In genomic region chr5:117509511-117510375, GRCm38 (mm10) we compare ENCODE assay signal across 9 mouse cellular contexts.
A peak's percentile ranks its signal among the peaks of the same experiment; 100 is the strongest.
DNase-seq lines count a peak whose midpoint lies in the region; ATAC-seq and TF ChIP-seq lines count a peak whose summit lies in the region.
"Had no signal": no experiment of that assay in that cellular context is flagged by ENCODE, and none has a peak within 500 bp of the region (broad histone marks: within the 10 kb centered on the region; RNA-seq: fewer than 3 reads in every experiment).

No protein-coding gene starts in this region.

- no peak overlapping the region; the same call in 1 of the 2 replicates for H3K9ac ChIP-seq in limb, embryonic 12.5 days (replicated peaks)
- H3K9ac ChIP-seq in neural tube, embryonic 15.5 days (replicated peaks) = no peak overlapping the region
- H3K9ac ChIP-seq: liver, embryonic 13.5 days had no signal

- ATAC-seq in limb, embryonic 12.5 days (ENCODE audit: insufficient number of reproducible peaks, insufficient read depth, low FRiP score, low TSS enrichment, low read depth) = no peak
- no peak for ATAC-seq in neural tube, embryonic 15.5 days (ENCODE audit: low FRiP score)

- TF ChIP-seq CTCF in gastrocnemius, adult 2 months (IDR thresholded peaks at IDR 0.05) = peak; percentile 75

- peak overlapping the region; percentile 46 for H3K4me2 ChIP-seq in limb, embryonic 12.5 days
- peak overlapping the region; percentile 3; the same call in 1 of the 2 replicates for H3K4me2 ChIP-seq in neural tube, embryonic 15.5 days
- H3K4me2 ChIP-seq: liver, embryonic 13.5 days had no signal

- no peak overlapping the region for H3K27ac ChIP-seq in gastrocnemius, adult 2 months
- no peak overlapping the region for H3K27ac ChIP-seq in limb, embryonic 12.5 days
- no peak overlapping the region for H3K27ac ChIP-seq in neural tube, embryonic 15.5 days (replicated peaks)
- H3K27ac ChIP-seq: liver, embryonic 13.5 days had no signal

- intact Hi-C loops in gastrocnemius, adult 2 months (cut with DNase I) = no loop called here
- intact Hi-C loops in heart, postnatal 10 days (cut with DNase I) = no loop called here

- H3K27me3 ChIP-seq in limb, embryonic 12.5 days = peaks cover 4% of the 10 kb centered on the region; the same call in 1 of the 2 replicates
- H3K27me3 ChIP-seq in neural tube, embryonic 15.5 days (replicated peaks) = no peaks in the 10 kb centered on the region
- H3K27me3 ChIP-seq: liver, embryonic 13.5 days had no signal

- 37% methylated on average over 22 of the region's 22 CpGs for WGBS in limb, embryonic 12.5 days
- WGBS in neural tube, embryonic 15.5 days = 46% methylated on average over 21 of the region's 22 CpGs

- no peaks in the 10 kb centered on the region for H3K9me3 ChIP-seq in limb, embryonic 12.5 days
- H3K9me3 ChIP-seq in neural tube, embryonic 15.5 days (replicated peaks) = no peaks in the 10 kb centered on the region
- H3K9me3 ChIP-seq: liver, embryonic 13.5 days had no signal

- DNase-seq in gastrocnemius, adult 2 months = peak; percentile 47
- no peak for DNase-seq in gastrocnemius, adult 18-20 months (ENCODE audit: low spot score)
- peak; percentile 82 for DNase-seq in CD4-positive, CD25-positive, alpha-beta regulatory T cell, adult 2 months (ENCODE audit: low read depth, low spot score)
- peak; percentile 46 to 49 for DNase-seq in cerebellum, postnatal 36 days
- peak; percentile 25 to 64 for DNase-seq in heart, postnatal 10 days
- DNase-seq in frontal cortex, postnatal 25 days (ENCODE audit: low spot score in 2 of 2) = no peak
- DNase-seq: liver, embryonic 13.5 days had no signal

- no peak overlapping the region for H3K4me3 ChIP-seq in gastrocnemius, adult 2 months
- 0 out of 2 replicates have a peak overlapping the region, but pooled peaks have one; percentile 11 for H3K4me3 ChIP-seq in limb, embryonic 12.5 days (replicated peaks)
- no peak overlapping the region for H3K4me3 ChIP-seq in neural tube, embryonic 15.5 days (replicated peaks)
- H3K4me3 ChIP-seq: liver, embryonic 13.5 days had no signal

- peaks cover 8% of the 10 kb centered on the region for H3K4me1 ChIP-seq in limb, embryonic 12.5 days (replicated peaks)
- 0 out of 2 replicates have a peak, but pooled peaks cover 5% of the 10 kb centered on the region for H3K4me1 ChIP-seq in neural tube, embryonic 15.5 days
- H3K4me1 ChIP-seq: liver, embryonic 13.5 days had no signal

- no peaks in the 10 kb centered on the region for H3K36me3 ChIP-seq in limb, embryonic 12.5 days
- H3K36me3 ChIP-seq in neural tube, embryonic 15.5 days = no peaks in the 10 kb centered on the region
- H3K36me3 ChIP-seq: liver, embryonic 13.5 days had no signal

Comparison
In these comparisons a context has a peak if more than half of its experiments do, and no peak if none do; other contexts are left out.
1. DNase-seq: peak in gastrocnemius, adult 2 months (single experiment), CD4-positive, CD25-positive, alpha-beta regulatory T cell, adult 2 months (single experiment), cerebellum, postnatal 36 days (2 of 2) and heart, postnatal 10 days (2 of 2); none in gastrocnemius, adult 18-20 months (single experiment) and frontal cortex, postnatal 25 days (0 of 2).